Mouse (Mus musculus): ENCODE measurements around the gene Plch2. TPM values are rescaled to one million over a fixed set of nuclear protein-coding genes. Genes with fewer than 3 reads are reported as not detected.
A peak's percentile ranks its signal among the peaks of the same experiment; 100 is the strongest.
"Not testable (repeated sequence)": the region's sequence is repeated elsewhere in the genome, so short reads cannot be mapped to it uniquely, and the experiment has no call there.

The Plch2 gene
- polyA plus RNA-seq, 1 experiment, result 66.4 TPM

- Histone ChIP-seq H3K4me3 (ENCODE audit: insufficient read depth, low read length) (no peak overlapping the region), H3K4me1 (ENCODE audit: control insufficient read depth, insufficient read depth, low read length) (peaks cover 3% of the 10 kb centered on the region), H3K27ac (ENCODE audit: insufficient read depth, low read length) (no peak overlapping the region)
- no peak for TF ChIP-seq CTCF (IDR thresholded peaks at IDR 0.05; ENCODE audit: extremely low read depth, insufficient read depth, low read length)
- TF ChIP-seq POLR2A (IDR thresholded peaks at IDR 0.05; ENCODE audit: extremely low read depth, insufficient read depth, low read length), result no peak
Observed at GRCm38 (mm10) chr4:155090147-155090546, 33.6 kb upstream of the Plch2 start.

- TF ChIP-seq POLR2A (IDR thresholded peaks at IDR 0.05; ENCODE audit: extremely low read depth, insufficient read depth, low read length), result no peak
- no peak for TF ChIP-seq CTCF (IDR thresholded peaks at IDR 0.05; ENCODE audit: extremely low read depth, insufficient read depth, low read length)
- Histone ChIP-seq H3K4me1 (ENCODE audit: control insufficient read depth, insufficient read depth, low read length) (peaks cover 5% of the 10 kb centered on the region), H3K27ac (ENCODE audit: insufficient read depth, low read length) (no peak overlapping the region), H3K4me3 (ENCODE audit: insufficient read depth, low read length) (no peak overlapping the region)
Observed at GRCm38 (mm10) chr4:155089241-155089640, 32.7 kb upstream of the Plch2 start.

GRCm38 (mm10) chr4:155086108-155087024 is 29.8 kb upstream of the Plch2 start, which contains the start of the genes Rer1 and Morn1:
Gene Rer1 (minus strand): TSS chr4:155086382.
Gene Morn1 (plus strand): TSS chr4:155086577.
- Histone ChIP-seq H3K27ac (ENCODE audit: insufficient read depth, low read length) (peak within 1 kb of the TSS; percentile 38; the same call in 1 of the 2 replicates), H3K4me1 (ENCODE audit: control insufficient read depth, insufficient read depth, low read length) (peaks cover 5% of the 10 kb centered on the region), H3K4me3 (ENCODE audit: insufficient read depth, low read length) (peak within 1 kb of the TSS; percentile 61)
- no peak for TF ChIP-seq CTCF (IDR thresholded peaks at IDR 0.05; ENCODE audit: extremely low read depth, insufficient read depth, low read length)
- 0 out of 2 replicates have a peak, but pooled peaks have one; percentile 50 for TF ChIP-seq POLR2A (IDR thresholded peaks at IDR 0.05; ENCODE audit: extremely low read depth, insufficient read depth, low read length)

GRCm38 (mm10) chr4:155085206-155086107 is 28.9 kb upstream of the Plch2 start:
- Histone ChIP-seq H3K4me1 (ENCODE audit: control insufficient read depth, insufficient read depth, low read length) (peaks cover 5% of the 10 kb centered on the region), H3K4me3 (ENCODE audit: insufficient read depth, low read length) (peak overlapping the region; percentile 61), H3K27ac (ENCODE audit: insufficient read depth, low read length) (no peak overlapping the region)
- TF ChIP-seq CTCF (IDR thresholded peaks at IDR 0.05; ENCODE audit: extremely low read depth, insufficient read depth, low read length), result no peak
- TF ChIP-seq POLR2A (IDR thresholded peaks at IDR 0.05; ENCODE audit: extremely low read depth, insufficient read depth, low read length), result no peak

GRCm38 (mm10) chr4:155084351-155084750 is 27.8 kb upstream of the Plch2 start:
- peaks cover 5% of the 10 kb centered on the region for H3K4me1 ChIP-seq (ENCODE audit: control insufficient read depth, insufficient read depth, low read length)
- no peak overlapping the region for H3K27ac ChIP-seq (ENCODE audit: insufficient read depth, low read length)
- TF ChIP-seq CTCF (IDR thresholded peaks at IDR 0.05; ENCODE audit: extremely low read depth, insufficient read depth, low read length), result no peak
- no peak for TF ChIP-seq POLR2A (IDR thresholded peaks at IDR 0.05; ENCODE audit: extremely low read depth, insufficient read depth, low read length)
- H3K4me3 ChIP-seq (ENCODE audit: insufficient read depth, low read length), result no peak overlapping the region

GRCm38 (mm10) chr4:155083553-155083952 is 27.0 kb upstream of the Plch2 start:
- TF ChIP-seq POLR2A (IDR thresholded peaks at IDR 0.05; ENCODE audit: extremely low read depth, insufficient read depth, low read length) (no peak), CTCF (IDR thresholded peaks at IDR 0.05; ENCODE audit: extremely low read depth, insufficient read depth, low read length) (no peak)
- no peak overlapping the region for H3K27ac ChIP-seq (ENCODE audit: insufficient read depth, low read length)
- no peak overlapping the region for H3K4me3 ChIP-seq (ENCODE audit: insufficient read depth, low read length)
- H3K4me1 ChIP-seq (ENCODE audit: control insufficient read depth, insufficient read depth, low read length), result peaks cover 5% of the 10 kb centered on the region

- no peak overlapping the region for H3K4me3 ChIP-seq (ENCODE audit: insufficient read depth, low read length)
- TF ChIP-seq POLR2A (IDR thresholded peaks at IDR 0.05; ENCODE audit: extremely low read depth, insufficient read depth, low read length) (no peak), CTCF (IDR thresholded peaks at IDR 0.05; ENCODE audit: extremely low read depth, insufficient read depth, low read length) (no peak)
- no peak overlapping the region for H3K27ac ChIP-seq (ENCODE audit: insufficient read depth, low read length)
- no peaks in the 10 kb centered on the region for H3K4me1 ChIP-seq (ENCODE audit: control insufficient read depth, insufficient read depth, low read length)
Observed at GRCm38 (mm10) chr4:155079666-155080065, 23.1 kb upstream of the Plch2 start.

GRCm38 (mm10) chr4:155078808-155079207 is 22.2 kb upstream of the Plch2 start:
- not testable (repeated sequence) for H3K27ac ChIP-seq (ENCODE audit: insufficient read depth, low read length); H3K4me1 ChIP-seq (ENCODE audit: control insufficient read depth, insufficient read depth, low read length)

GRCm38 (mm10) chr4:155076677-155077076 is 20.1 kb upstream of the Plch2 start:
- no peak overlapping the region for H3K27ac ChIP-seq (ENCODE audit: insufficient read depth, low read length)
- H3K4me3 ChIP-seq (ENCODE audit: insufficient read depth, low read length), result no peak overlapping the region
- TF ChIP-seq POLR2A (IDR thresholded peaks at IDR 0.05; ENCODE audit: extremely low read depth, insufficient read depth, low read length) (no peak), CTCF (IDR thresholded peaks at IDR 0.05; ENCODE audit: extremely low read depth, insufficient read depth, low read length) (no peak)
- H3K4me1 ChIP-seq (ENCODE audit: control insufficient read depth, insufficient read depth, low read length), result no peaks in the 10 kb centered on the region

More at GRCm38 (mm10) chr4:155078808-155079207, 22.2 kb upstream of the Plch2 start:
- H3K4me3 ChIP-seq (ENCODE audit: insufficient read depth, low read length), result not testable (repeated sequence)
